Mouse (Mus musculus) limb, embryonic 15.5 days (tissue): ENCODE data around the gene Rcc2. TPM values are rescaled to one million over a fixed set of nuclear protein-coding genes. Genes with fewer than 3 reads are reported as not detected.

Experiments
- ATAC-seq: fragments of 200-750 bp; cut with Nextera tagmentation; 2 replicates; pipeline ENCODE4 v1.8.0; 2017; ENCODE audit warnings: low read depth, moderate TSS enrichment; ENCODE audit not compliant: insufficient number of reproducible peaks, low FRiP score, low TSS enrichment
- H3K27ac ChIP-seq: fragments of 300-500 bp; sonication (generic); 2 replicates; pipeline ENCODE4 v1.5.1; 2015; ENCODE audit warnings: moderate library complexity, mild to moderate bottlenecking, inconsistent platforms
- H3K27me3 ChIP-seq: fragments of 300-500 bp; sonication (generic); 2 replicates; pipeline ENCODE4 v1.6.1; 2015; ENCODE audit warnings: inconsistent platforms
- H3K36me3 ChIP-seq: fragments of 300-500 bp; sonication (generic); 2 replicates; pipeline ENCODE4 v1.6.1; 2015; ENCODE audit warnings: inconsistent platforms
- H3K4me1 ChIP-seq: fragments of 300-500 bp; sonication (generic); 2 replicates; pipeline ENCODE4 v1.6.1; 2015; ENCODE audit warnings: inconsistent platforms
- H3K4me2 ChIP-seq: fragments of 300-500 bp; sonication (generic); 2 replicates; pipeline ENCODE4 v1.6.1; 2015; ENCODE audit warnings: mild to moderate bottlenecking, inconsistent platforms
- H3K4me3 ChIP-seq: fragments of 300-500 bp; sonication (generic); 2 replicates; pipeline ENCODE4 v1.5.1; 2015; ENCODE audit warnings: mild to moderate bottlenecking, inconsistent platforms
- H3K9ac ChIP-seq: fragments of 300-500 bp; sonication (generic); 2 replicates; pipeline ENCODE4 v1.6.1; 2015; ENCODE audit warnings: inconsistent platforms
- H3K9me3 ChIP-seq: fragments of 300-500 bp; sonication (generic); 2 replicates; pipeline ENCODE4 v1.6.1; 2016; ENCODE audit warnings: inconsistent platforms
- WGBS: fragments of 180-500 bp; shearing (Covaris S2); methylation state at CpG from one replicate; pipeline ENCODE4 v1.1.7; 2015; 5-methylcytosine and 5-hydroxymethylcytosine counted together
- polyA plus RNA-seq: library from polyadenylated mRNA; unstranded; fragments of >200 nt; fragmentation: Nextera tagmentation; extraction: Ambion mirVana; gene quantifications from 2 replicates; pipeline ENCODE4 v1.2.1, GENCODE M21; 2015

The Rcc2 gene
- polyA plus RNA-seq, 1 experiment from 2014 or later: 32.5 TPM

GRCm38 (mm10) chr4:140689873-140690655 is 10.3 kb upstream of the Rcc2 start:
- ATAC-seq: no peak
- Histone ChIP-seq H3K36me3 (no peaks in the 10 kb centered on the region), H3K4me3 (no peak overlapping the region), H3K4me2 (no peak overlapping the region), H3K27me3 (no peaks in the 10 kb centered on the region), H3K9ac (no peak overlapping the region), H3K4me1 (peaks cover 9% of the 10 kb centered on the region; the same call in 1 of the 2 replicates), H3K9me3 (no peaks in the 10 kb centered on the region), H3K27ac (no peak overlapping the region)
- WGBS: 55% methylated on average over 16 of the region's 16 CpGs

- H3K4me1 ChIP-seq: peaks cover 9% of the 10 kb centered on the region; the same call in 1 of the 2 replicates
- 78% methylated on average over 7 of the region's 7 CpGs for WGBS
- no peak overlapping the region for H3K27ac ChIP-seq
Measured at GRCm38 (mm10) chr4:140691481-140691880, 8.9 kb upstream of the Rcc2 start.

GRCm38 (mm10) chr4:140693513-140693912 is 6.8 kb upstream of the Rcc2 start:
- no peak overlapping the region for H3K9ac ChIP-seq
- no peak for ATAC-seq
- no peak overlapping the region for H3K27ac ChIP-seq
- H3K4me3 ChIP-seq: no peak overlapping the region
- H3K4me2 ChIP-seq: no peak overlapping the region
- no peaks in the 10 kb centered on the region for H3K36me3 ChIP-seq
- 72% methylated on average over 4 of the region's 4 CpGs for WGBS
- peaks cover 4% of the 10 kb centered on the region; the same call in 1 of the 2 replicates for H3K4me1 ChIP-seq
- no peaks in the 10 kb centered on the region for H3K9me3 ChIP-seq
- no peaks in the 10 kb centered on the region; the same call in 1 of the 2 replicates for H3K27me3 ChIP-seq

More at GRCm38 (mm10) chr4:140691481-140691880, 8.9 kb upstream of the Rcc2 start:
- H3K4me2 ChIP-seq: no peak overlapping the region
- H3K9me3 ChIP-seq: no peaks in the 10 kb centered on the region
- ATAC-seq: no peak
- no peak overlapping the region for H3K4me3 ChIP-seq
- no peak overlapping the region for H3K9ac ChIP-seq
- H3K36me3 ChIP-seq: no peaks in the 10 kb centered on the region
- no peaks in the 10 kb centered on the region for H3K27me3 ChIP-seq

- Histone ChIP-seq H3K27ac (no peak overlapping the region), H3K4me1 (peaks cover 4% of the 10 kb centered on the region), H3K9ac (no peak overlapping the region), H3K4me2 (no peak overlapping the region), H3K9me3 (no peaks in the 10 kb centered on the region), H3K36me3 (no peaks in the 10 kb centered on the region), H3K27me3 (no peaks in the 10 kb centered on the region; the same call in 1 of the 2 replicates), H3K4me3 (no peak overlapping the region)
- WGBS: 21% methylated on average over 1 of the region's 1 CpGs
- no peak for ATAC-seq
Measured at GRCm38 (mm10) chr4:140694551-140695060, 5.7 kb upstream of the Rcc2 start.

- Histone ChIP-seq H3K9me3 (no peaks in the 10 kb centered on the region), H3K36me3 (no peaks in the 10 kb centered on the region), H3K27me3 (no peaks in the 10 kb centered on the region; the same call in 1 of the 2 replicates), H3K9ac (no peak overlapping the region), H3K4me3 (no peak overlapping the region), H3K4me1 (peaks cover 8% of the 10 kb centered on the region), H3K4me2 (no peak overlapping the region), H3K27ac (no peak overlapping the region)
- 70% methylated on average over 7 of the region's 7 CpGs for WGBS
- no peak for ATAC-seq
Measured at GRCm38 (mm10) chr4:140695146-140695545, 5.2 kb upstream of the Rcc2 start.

- Histone ChIP-seq H3K4me2 (no peak overlapping the region), H3K4me1 (peaks cover 16% of the 10 kb centered on the region), H3K27me3 (no peaks in the 10 kb centered on the region; the same call in 1 of the 2 replicates), H3K4me3 (no peak overlapping the region), H3K36me3 (no peaks in the 10 kb centered on the region), H3K27ac (no peak overlapping the region), H3K9me3 (no peaks in the 10 kb centered on the region), H3K9ac (no peak overlapping the region)
- WGBS: 72% methylated on average over 14 of the region's 14 CpGs
- no peak for ATAC-seq
Measured at GRCm38 (mm10) chr4:140695675-140696585, 4.4 kb upstream of the Rcc2 start.

GRCm38 (mm10) chr4:140699441-140700127 is 757 bp upstream of the Rcc2 start:
- peak overlapping the region; percentile 86 for H3K4me3 ChIP-seq
- H3K4me2 ChIP-seq: peak overlapping the region; percentile 81
- 0 out of 2 replicates have a peak overlapping the region, but pooled peaks have one; percentile 17 for H3K9ac ChIP-seq
- peaks cover 36% of the 10 kb centered on the region for H3K4me1 ChIP-seq
- ATAC-seq: no peak
- peak overlapping the region; percentile 98 for H3K27ac ChIP-seq
- WGBS: 3% methylated on average over 29 of the region's 29 CpGs
- no peaks in the 10 kb centered on the region for H3K36me3 ChIP-seq
- H3K27me3 ChIP-seq: no peaks in the 10 kb centered on the region; the same call in 1 of the 2 replicates
- no peaks in the 10 kb centered on the region for H3K9me3 ChIP-seq

GRCm38 (mm10) chr4:140701049-140701715 is 841 bp downstream of the Rcc2 start:
- under 1% methylated on average over 61 of the region's 61 CpGs for WGBS
- Histone ChIP-seq H3K27me3 (no peaks in the 10 kb centered on the region; the same call in 1 of the 2 replicates), H3K9me3 (no peaks in the 10 kb centered on the region), H3K9ac (peak overlapping the region; percentile 92), H3K4me2 (peak overlapping the region; percentile 81), H3K4me1 (peaks cover 41% of the 10 kb centered on the region), H3K27ac (peak overlapping the region; percentile 98), H3K36me3 (peaks cover 8% of the 10 kb centered on the region; the same call in 1 of the 2 replicates), H3K4me3 (peak overlapping the region; percentile 86)
- peak; percentile 56 for ATAC-seq

GRCm38 (mm10) chr4:140701716-140702561 is 1.6 kb downstream of the Rcc2 start:
- 0 out of 2 replicates have a peak, but pooled peaks have one; percentile 2 for ATAC-seq

More at GRCm38 (mm10) chr4:140701716-140702561, 1.6 kb downstream of the Rcc2 start:
- H3K27me3 ChIP-seq: no peaks in the 10 kb centered on the region; the same call in 1 of the 2 replicates
- peaks cover 9% of the 10 kb centered on the region; the same call in 1 of the 2 replicates for H3K36me3 ChIP-seq
- peak overlapping the region; percentile 92 for H3K9ac ChIP-seq
- peaks cover 47% of the 10 kb centered on the region for H3K4me1 ChIP-seq
- under 1% methylated on average over 60 of the region's 107 CpGs for WGBS
- H3K9me3 ChIP-seq: no peaks in the 10 kb centered on the region
- H3K4me3 ChIP-seq: peak overlapping the region; percentile 86
- H3K4me2 ChIP-seq: peak overlapping the region; percentile 81
- peak overlapping the region; percentile 98 for H3K27ac ChIP-seq
